Mouse (Mus musculus): ENCODE measurements at regions not wholly inside any gene's neighbourhood (a gene's known extent, or its start where the extent isn't known, plus 50 kb on each side); places are given as distances from the start of the nearest gene placed in this dataset.
A peak's percentile ranks its signal among the peaks of the same experiment; 100 is the strongest.

DNA sequence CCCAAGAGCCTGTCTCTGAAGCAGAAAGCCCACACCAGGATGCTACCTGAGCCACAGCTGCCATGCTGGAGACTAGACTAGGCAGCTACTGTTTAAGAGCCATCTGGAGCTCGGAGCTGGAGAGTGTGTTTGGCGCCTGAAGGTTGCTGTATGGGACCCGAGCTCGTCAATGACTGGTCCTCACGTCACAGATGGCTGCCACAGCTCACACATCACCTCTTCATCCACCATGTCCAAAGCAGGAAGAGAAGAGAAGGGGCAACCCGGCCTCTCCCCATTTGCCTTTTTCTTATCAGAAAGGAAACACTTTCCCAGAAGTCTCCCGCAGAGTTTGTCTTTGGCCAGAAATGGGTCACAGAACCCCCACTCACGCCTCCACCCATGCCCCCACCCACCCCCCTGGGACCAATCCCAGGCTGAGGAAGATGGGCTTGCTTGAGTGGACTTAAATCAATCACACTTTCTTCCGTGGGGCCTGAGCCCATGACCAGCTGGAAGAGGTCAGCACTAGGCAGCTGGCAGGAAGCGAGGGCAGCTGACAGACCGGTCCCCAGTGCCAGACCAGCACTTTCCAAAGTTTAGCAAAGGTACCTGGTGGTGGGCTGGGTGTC lies 53.5 kb upstream of the Ptpn1 start:
- DNase-seq, result no peak

DNA sequence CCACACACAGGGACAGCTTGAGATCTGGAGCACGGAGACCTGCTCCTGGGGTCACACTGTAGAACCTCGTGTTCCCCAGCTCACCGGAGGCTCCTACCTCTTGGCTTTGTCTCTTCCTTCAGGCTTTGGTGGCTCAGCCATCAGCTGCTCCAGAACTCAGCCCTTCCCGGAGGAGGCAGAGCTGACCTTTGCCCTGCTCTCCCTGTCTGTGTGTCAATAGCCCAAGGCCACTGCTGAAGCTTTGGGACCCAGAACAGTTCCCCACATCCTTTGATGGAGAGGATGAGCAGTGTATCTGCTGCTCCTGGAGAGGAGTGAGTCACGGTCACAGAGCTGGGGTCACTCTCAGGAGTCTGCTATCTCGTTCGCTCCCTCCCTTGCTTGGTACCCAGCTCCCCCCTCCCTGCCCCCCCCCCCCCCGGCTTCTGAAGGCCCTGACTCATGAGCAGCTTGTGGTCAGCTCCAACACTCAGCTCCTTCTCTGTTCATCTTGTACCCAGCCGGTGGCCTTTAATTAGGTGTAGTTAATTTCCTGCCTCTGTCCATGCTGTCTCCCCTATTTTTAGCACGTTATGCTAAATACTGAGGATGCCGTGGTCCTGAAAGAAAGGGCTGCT lies 54.5 kb upstream of the Ptpn1 start:
- no peak for DNase-seq

DNA sequence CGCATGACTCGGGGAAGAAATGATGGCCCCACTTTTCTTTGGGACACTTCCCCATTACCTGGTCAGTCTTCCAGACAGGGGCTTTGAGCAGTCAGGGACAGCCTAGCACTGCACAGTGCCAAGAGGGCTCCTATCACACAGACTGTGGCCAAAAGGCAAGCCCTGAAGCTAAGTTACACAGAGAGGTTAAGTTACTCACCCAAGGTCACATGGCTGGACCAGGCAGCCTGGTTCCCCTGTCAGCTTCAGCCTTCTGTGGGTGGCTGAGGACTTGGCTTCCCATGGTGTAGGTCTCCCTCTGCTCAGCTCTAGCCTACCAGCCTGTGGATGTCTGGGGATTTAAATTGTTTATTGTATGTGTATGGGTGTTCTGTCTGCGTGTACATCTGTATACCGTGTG lies 59.4 kb upstream of the Ptpn1 start:
- DNase-seq, result no peak

DNA sequence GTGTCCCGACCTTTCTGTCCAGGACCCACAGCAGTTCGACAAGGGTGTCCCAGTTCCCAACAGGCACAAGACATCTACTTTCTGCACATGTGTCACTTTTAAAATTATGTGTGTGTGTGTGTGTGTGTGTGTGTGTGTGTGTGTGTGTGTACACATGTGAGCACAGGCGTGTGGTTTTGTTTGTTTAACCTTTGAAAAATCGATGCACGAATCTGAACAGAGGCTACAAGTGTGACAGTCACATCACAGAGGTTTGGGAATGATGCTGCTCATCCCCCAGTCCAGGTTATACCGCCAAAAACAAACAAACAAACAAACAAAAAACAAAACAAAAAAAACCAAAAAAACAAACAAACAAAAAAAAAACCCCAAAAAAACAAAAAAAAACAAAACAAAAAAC lies 61.7 kb upstream of the Ptpn1 start:
- DNase-seq, result no peak

DNA sequence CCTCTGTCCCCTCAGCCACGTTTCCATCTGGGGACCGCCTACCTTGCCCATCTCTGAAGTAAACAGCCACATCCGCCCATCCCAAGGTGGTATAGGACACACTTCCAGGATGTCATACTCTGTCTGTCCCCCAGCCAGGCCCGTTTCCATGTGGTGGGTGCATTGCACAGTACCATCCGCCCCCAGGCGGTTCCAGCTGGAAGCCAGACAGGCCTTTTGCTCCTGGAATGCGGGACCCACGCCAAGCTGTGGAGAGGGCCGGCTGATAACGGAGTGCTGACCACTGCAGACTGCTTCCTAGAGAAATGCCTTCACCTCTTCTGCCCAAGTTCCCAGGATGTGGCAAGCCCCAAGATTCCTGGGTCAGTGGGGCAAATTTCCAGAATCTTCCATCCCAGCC lies 65.1 kb upstream of the Ptpn1 start:
- DNase-seq, result peak; percentile 93

DNA sequence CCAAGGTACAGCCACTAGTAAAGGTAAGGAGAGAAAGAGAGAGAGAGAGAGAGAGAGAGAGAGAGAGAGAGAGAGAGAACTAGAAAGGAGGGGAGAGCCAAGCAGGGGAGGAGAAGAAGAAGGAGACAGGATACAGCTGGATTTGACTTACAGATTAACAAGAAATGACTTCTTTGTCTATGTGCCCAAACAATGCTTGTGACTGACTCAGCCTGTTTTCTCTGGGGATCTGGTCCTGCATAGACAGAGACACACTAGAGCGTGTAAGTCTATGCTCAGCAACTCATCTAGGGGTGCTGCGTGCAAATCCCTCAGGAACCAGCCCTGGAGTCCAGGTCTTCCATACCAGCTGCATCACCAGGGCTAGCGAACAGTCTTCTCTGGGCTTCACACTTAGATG lies 66.3 kb upstream of the Ptpn1 start:
- DNase-seq, result no peak

DNA sequence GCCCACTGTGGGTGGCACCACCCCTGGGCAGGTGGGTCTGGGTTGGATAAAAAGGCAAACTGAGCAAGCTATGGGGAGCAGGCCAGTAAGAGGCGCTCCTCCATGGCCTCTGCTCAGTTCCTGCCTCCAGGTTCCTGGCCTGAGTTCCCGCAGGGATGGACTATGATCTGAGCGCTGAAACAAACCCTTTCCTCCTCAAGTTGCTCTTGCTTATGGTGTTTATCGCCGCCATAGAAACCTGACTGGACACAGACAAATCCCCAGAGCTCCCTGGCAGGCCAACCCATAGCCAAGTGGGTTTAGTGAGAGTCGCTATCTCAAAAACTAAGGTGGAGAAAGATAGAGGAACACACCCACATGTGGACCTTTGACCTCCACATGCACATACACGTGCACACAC lies 67.2 kb upstream of the Ptpn1 start:
- DNase-seq, result no peak

DNA sequence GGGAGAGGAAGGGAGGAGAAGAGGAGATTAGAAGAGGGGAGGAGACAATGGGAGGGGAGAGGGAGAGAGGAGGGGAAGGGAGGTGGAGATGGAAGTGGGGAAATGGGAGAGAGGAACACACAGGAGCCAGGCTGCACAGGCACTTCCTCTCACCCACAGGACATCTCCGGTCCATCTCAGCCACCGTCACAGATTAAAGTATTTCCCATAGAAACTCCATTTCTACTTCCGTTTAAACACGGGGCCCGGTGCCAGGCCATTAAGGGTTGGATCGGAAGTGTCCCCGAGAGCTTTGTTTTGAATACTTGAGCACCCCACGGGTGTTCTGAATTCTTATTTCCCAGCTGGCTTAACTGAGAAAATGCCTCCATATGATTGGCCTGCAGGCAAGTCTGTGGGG lies 67.6 kb upstream of the Ptpn1 start:
- DNase-seq, result peak; percentile 88

DNA sequence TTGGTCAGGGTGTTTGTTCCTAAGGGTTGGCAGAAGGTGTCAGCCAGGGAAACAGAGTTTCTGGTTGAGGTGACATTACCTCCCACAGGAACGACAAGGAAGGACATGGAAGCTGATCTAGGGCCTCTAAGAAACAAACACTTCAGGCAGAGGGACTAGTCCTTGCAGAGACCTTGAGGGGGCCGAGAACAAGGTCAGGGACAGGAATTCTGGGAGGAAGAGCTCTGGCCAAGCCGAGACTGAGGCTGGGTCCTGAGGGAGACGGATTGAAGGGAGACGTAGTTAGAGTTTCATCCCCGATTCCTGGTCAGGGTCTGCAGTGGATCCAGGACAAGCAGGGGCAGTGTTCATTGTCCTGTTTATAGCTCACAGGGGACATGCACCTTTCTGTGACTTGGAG lies 68.2 kb upstream of the Ptpn1 start:
- DNase-seq, result no peak

DNA sequence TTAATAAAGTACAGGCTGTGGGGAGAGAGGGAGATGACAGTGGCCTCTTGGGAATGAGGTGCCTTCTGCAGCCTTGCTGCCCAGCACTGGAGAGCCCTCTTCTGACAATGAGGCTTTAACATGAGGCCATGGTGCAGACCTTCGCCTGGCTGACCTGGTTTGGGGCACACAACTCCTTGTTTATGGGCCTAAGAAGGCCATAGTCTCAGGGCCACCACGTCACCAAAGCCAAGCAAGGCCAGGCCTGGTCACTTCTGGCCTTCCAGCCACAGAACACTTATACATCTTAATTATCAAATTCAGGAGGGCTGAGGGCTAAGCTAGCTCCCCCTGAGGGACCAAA lies 70.7 kb upstream of the Ptpn1 start:
- no peak for DNase-seq

DNA sequence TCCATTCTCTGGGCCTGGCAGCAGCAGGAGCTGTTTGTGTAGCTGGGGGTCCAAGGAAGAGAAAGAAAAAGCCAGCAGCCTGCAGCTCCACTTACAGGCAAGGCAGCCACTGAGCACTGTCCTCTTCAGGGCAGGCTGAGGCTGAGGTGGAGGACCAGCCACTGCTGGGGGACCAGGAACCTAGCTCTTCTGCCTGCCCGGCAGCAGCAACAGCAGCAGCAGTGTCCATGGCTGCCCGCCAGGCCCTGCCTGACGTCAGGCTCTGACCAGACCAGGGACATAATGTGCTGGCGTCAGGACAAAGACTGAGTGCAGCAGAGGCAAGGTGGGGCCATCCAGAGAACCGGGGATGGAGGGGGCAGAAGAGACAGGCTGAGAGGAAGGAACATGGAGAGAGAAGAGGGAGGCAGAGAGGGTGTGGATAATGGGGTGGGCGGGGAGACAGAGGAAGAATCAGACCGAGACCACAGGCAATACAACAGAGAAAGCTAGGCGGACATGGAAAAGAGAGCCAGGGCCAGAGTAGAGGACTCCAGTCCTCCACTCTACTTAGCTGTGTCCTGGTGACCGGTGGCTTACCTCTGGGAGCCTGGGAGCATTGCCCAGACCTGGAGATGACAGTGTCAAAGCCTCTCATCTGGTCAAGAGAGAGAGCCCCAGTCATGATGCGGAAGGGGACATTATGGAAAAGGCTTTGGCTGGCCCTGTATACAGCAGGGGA lies 71.2 kb upstream of the Ptpn1 start:
- peak; percentile 97 for DNase-seq

DNA sequence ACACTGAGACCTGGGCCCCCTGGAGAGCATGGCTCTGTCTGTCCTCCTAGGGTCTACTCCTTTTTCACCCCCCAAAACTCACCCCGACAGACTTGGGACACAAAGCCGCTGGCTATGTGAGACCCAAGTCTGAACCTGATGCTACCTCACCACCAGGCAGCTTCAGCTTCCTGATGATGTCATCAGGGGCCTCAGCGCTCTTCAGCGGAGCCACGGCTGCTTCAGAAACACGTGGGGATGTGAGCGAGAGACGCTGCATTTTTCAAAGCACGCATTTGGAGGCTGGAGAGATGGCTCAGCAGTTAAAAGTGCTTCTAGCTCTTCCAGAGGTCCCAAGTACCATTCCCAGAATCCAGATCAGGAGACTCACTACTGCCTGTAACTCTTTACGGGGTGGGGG lies 72.3 kb upstream of the Ptpn1 start:
- no peak for DNase-seq

DNA sequence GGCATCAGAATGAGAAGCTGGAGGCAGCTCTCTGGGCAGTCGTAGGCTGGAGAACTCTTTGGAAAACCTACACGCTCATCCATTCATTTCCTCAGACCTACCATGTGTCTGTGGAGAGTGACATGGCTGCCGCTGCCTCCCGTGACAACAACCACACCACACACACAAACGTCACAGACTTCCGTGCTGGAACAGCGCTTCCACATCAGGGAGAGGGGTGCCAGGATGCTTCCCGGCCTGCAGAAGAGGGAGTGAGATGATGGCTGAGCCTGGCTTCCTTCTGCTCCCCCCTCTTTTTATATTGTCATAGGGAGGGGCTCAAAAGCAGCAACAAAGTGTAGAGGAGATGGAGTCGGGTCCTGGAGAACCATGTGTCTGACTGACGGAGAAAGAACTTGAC lies 73.5 kb upstream of the Ptpn1 start:
- no peak for DNase-seq

DNA sequence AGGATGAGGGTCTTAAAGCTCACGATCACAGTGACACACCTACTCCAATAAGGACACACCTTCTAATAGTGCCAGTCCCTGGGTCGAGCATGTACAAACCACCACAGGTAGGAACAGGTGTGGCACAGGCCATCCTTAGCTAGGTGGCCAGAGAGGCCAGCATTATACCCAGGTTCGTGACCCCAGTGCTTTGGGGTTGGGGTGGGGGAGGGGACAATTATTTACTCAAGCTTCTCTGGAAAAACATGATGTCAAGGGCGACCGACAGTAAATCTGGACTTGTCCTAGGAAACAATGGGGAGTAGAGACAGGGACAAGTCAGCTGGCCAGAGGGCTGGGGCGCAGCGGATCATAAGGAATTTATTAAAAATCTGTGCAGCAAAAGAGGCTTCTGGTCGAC lies 73.9 kb upstream of the Ptpn1 start:
- no peak for DNase-seq

DNA sequence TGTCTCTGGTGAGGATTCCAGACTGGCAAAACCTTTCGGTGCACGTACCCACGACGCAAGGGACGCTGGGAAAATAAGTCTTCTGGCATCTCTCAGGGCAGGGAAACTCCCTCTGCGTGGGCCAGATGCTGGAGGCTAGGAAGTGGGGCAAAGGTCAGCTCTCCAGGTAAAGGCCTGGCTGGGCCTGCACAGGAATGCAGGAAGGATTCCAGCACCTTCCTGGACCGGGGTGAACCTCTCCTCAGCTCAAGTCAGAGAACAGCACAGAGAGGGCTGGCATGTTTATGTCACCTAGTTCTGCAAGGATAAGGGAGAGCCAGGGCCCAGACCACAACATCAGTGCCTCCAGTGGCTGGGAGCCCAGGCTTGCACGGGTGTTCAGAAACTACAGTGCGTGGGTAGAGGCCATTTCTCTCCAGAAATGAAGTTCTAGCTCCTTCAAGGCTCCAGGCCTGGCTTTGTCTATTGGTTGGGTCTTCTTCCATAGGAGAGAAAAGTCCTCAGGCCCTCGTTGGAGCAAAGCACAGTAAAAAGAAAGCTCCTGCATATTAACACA lies 74.9 kb upstream of the Ptpn1 start:
- DNase-seq, result peak; percentile 83

DNA sequence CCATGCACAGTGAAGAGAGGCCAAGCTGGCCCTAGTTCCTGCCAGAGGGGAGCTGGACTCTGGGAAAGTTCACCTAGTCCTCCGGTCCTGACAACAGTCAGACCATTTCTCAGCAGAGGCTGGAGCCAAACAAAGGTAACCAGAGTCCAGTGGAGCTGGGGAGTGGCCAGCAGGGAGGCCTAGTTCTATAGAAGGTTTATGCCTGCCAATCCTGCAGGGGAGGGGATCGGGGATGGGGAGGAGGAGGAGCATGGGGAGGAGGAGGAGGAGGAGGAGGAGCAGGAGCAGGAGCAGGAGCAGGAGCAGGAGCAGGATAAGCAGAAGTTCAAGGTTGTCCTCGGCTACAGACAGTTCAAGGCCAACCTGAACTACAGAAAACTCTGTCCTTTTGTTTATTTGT lies 75.8 kb upstream of the Ptpn1 start:
- no peak for DNase-seq

DNA sequence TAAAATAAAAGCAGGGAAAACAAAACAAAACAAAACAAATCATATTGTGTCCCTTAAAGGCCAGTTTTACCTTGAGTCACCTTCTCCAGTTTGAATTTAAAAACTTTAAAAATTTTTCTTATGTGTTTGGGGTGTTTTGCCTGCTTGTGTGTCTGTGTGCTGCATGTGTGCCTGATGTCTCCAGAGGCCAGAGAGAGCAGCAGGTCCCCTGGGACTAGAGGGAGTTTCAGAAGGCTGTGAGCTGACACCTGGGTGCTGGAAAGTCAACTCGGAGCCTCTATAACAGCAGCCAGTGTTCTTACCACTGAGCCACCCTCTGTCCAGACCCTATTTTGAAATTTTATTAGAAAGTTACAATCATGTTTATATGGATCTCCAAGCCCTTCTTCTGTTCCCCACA lies 77.8 kb upstream of the Ptpn1 start:
- no peak for DNase-seq

DNA sequence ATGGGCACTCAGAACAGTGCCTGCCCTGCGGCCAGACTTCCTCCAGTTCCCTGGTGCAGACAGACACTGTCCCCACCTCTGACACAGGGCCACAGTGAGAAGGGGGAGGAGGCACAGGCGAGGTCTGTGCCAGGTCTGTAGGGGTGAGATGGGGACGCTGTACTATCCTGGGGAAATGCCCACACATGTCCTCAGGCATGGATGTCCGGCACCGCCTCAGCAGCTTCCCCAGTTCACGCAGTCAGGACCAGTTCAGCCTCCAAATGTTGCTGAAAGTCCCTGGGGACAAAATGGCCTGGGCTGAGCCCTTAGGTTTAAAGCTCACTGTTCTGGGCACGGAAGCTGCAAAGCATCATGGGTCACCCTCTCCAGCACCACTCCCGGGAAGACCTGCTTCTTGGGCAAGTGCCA lies 78.4 kb upstream of the Ptpn1 start:
- DNase-seq, result no peak

DNA sequence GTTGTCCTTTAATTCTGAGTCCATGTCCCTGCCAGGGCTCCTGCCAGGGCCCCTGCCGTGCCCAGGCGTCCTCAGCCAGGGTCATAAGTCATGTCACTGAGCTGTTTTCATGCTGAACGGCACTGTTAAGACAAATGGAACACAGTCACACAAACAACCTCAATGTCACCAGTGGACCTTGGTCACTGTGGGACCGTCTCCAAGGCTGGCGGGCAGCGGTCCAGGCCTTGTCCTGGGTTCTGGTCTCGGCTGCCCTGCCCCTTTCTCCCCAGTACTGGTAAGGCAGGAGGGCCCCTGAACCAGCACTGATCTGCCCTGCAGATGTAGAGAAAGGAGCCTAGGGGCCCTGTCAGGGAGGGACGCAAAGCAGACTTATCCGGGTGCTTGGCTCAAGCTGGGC lies 79.3 kb upstream of the Ptpn1 start:
- DNase-seq, result peak; percentile 77

DNA sequence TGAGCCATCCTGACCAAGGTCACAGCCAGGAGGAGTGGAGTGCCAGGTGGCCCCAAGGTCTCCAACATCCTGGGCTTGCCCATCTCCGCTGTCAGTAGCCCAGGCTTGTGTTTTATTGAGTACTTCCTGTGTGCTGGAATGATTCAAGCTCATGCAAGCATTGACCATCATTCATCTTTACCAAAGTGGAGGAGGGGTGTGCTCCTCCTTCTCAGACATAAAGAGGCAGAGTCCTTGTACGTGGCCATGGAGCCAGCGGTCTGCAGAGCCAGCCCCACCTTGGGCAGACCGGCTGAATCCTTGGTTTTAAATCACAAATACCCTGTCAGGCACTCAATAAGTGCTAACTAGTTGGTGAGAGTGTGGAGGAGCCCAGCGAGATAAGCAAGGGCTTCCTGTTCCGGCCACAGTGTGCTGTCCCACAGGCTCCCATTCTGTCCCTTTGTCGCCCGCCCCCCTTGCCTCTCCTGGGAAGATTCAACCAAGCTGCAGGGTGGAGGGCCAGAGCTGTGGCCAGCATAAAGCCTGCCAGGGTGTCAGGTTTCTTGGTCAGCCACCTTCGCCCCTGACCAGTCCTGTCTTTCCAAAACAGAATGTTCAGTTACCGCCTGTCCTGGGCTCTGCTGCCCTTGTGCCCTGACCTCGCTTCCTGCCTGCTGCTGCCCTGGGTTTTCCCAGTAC lies 80.5 kb upstream of the Ptpn1 start:
- peak; percentile 87 for DNase-seq

DNA sequence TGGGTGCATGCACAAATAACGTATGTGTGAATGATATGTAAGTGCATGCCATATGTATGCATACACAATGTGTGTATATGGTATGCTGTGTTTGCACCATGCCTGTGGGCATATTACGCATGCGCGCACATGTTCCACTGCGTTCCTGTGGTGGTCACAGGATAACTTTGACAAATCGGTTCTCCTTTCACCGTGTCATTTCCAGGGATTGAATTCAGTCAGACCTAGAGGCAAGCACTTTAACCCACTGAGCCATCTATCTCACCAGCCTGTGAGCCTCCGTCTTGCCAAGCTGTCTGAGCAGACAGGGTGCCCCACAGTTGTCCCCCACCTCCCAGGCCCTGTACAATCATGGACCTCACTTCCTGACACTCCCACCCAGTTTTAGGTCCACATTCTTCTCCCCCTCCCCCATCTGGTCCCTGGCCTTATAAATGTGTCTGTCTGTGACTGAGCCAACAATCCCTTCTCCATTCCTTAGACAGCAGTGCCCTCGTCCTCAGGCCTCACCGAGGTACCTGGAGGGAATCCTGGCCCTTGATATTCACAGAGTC lies 81.8 kb upstream of the Ptpn1 start:
- DNase-seq, result no peak

DNA sequence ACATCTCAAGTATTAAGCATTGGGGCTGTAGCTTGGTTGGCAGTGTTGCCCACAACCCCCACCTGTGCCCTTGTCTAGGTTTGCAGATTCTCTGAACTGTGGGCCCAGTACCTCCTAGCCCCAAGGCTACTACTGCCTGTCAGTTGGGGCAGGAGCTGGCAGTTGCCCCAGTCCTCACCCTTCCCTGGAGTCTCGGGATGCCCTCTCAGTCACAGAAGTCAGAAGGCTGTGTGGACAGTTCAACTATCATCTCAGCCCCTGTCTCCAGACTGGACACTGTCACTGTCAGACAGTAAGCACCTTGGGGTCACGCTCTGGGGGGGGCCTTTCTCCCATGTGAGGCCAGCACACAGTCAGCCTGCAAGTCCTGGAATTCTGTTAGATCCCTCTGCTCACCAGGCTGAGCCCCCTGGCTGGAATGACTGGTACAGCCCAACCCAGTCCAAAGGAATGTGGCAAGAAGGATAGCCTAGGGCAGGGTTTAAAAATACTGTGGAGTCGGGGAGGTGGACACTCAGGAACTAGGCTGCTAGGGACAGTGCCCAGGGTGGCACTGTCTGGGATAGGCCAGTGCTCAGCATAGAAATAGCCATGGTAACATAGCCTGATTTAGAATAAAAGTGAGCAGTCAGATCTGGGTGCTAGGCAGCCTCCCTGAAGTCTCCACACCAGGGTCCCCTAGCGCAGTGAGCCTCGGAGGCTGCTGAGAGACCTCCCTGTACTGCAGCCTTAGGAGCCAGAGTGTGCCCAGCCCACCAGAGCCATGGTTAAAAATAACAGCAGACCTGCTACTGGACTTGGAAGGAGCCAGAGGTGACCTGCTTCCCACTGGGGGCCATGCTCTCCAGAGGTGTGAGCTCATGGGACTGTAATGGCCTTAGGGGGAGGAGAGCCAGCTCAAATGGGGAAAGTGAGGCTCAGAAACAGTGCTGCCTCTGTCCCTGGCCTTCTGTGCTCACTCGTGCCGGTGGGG lies 83.1 kb upstream of the Ptpn1 start:
- DNase-seq, result no peak
